Mouse (Mus musculus): Measurements from ENCODE around the gene Gm43518. TPM values are rescaled to one million over a fixed set of nuclear protein-coding genes. Genes with fewer than 3 reads are reported as not detected.

Gm43518 gene
- total RNA-seq, 2 experiments from 2014 or later, result 0.87 to 1.3 TPM

DNA sequence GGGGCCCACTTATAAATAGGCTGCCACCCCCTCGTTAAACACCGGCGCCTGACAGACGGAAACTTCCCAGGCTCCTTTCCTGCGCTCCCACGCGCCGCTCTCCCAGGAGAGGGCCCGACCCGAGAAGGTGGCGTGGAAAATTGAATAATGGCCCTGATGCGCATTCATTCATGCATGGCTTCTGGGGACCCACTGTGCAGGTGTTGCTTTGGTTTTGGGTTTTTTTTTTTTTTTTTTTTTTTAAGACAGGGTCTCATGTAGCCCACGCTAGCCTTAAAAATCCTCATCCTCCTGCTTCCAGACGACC, 46.9 kb downstream of the Gm43518 start:
- DNase-seq (ENCODE audit: low spot score in 2 of 2), result no peak
- Histone ChIP-seq H3K4me3 (peak overlapping the region; percentile 82), H3K27ac (peak overlapping the region; percentile 86)
- no peak for TF ChIP-seq CTCF (conservative IDR thresholded peaks at IDR 0.05)

DNA sequence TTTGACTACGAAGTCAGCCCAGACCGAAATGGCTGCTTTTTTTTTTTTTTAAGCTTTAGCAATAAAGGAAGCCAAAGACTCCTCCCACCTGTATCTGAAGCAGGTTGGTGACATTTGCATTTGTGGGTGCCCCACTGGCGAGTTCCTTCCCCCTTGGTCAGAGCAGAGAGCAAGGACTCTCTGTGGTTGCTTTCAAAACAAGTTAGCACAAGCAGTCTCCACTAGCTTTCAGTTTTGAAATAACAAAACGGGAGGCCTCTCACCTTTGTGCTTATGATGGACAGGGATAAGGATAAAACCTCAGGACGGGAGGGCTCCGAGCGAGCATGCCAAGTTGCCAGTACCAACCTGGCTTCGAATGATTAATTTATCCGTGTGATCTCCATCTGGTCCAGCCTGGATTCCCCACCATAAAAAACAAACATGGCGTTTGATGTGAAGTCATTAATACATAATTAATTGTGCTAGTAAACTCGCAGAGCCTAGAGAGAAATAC, 47.4 kb downstream of the Gm43518 start:
- Histone ChIP-seq H3K27ac (peak overlapping the region; percentile 61; the same call in 1 of the 2 replicates), H3K4me3 (peak overlapping the region; percentile 82)
- no peak for TF ChIP-seq CTCF (conservative IDR thresholded peaks at IDR 0.05)
- DNase-seq (ENCODE audit: low spot score in 2 of 2), result no peak

DNA sequence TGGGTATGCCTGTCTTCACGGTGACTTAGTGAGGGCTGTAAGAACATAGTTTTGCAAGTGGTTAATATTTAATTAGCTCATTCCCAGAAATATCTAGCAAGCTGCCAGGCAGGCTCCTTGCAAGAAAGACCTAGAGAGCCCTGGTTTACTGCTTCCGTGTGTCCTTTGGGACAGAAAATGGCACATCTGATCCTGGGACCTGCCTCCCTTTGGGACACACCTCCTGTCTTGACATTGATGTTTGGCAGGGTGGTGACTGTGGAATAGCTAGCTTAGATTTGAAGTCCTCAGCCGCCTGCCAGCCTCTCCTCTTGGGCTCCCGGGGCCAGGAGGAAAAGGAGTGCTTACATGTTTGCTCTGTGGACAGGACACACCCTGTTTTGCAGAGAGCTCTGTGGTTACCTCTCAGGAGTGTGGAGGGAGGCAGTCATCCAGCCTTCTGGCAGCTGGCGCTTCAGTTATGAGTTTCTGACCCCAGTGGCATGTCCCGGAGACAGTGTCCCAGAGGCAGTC, 48.5 kb downstream of the Gm43518 start:
- Histone ChIP-seq H3K27ac (peak overlapping the region; percentile 46; the same call in 1 of the 2 replicates), H3K4me3 (peak overlapping the region; percentile 82; the same call in 1 of the 2 replicates)
- no peak for TF ChIP-seq CTCF (conservative IDR thresholded peaks at IDR 0.05)
- DNase-seq (ENCODE audit: low spot score in 2 of 2), result no peak

DNA sequence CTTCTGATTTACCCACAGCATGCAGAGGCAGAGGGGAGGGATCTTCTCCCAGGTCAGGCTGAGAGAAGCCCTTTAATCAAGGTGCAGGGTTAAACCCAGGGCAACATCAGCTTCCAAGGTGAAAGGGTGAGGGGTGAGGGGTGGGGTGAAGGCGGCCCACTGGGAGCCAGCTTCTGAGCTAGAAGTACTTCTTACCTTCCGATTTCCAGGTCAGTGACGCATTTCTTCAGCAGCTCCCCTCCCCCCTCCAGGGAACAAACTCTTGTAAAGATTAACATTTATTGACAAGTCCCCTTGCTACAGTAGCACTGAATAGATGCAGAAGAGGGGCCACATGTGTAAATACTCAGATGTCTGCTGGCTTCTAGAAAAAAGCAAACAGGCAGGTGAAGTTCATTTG, 50.0 kb downstream of the Gm43518 start:
- no peak for TF ChIP-seq CTCF (conservative IDR thresholded peaks at IDR 0.05)
- Histone ChIP-seq H3K4me3 (no peak overlapping the region), H3K27ac (no peak overlapping the region)
- DNase-seq (ENCODE audit: low spot score in 2 of 2), result no peak

DNA sequence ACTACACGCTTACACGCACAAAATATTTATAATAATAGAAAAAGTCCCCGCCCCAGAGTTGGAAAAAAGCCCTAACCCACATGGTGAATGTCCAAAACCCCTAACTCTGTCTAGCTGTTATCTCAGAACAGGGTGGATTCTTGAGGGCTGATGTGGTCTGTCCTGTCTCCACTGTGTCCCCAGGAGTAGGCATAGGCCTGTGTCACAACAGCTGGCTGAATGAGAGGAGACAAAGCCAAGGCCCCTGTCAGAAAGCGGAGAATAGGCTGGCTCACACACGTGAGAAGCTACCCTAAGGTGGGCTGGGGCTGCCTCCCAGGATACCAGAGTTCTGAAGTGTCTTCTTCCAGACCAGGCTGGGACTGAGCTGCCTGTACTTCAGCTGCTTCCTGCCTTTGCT, 50.9 kb downstream of the Gm43518 start:
- Histone ChIP-seq H3K4me3 (no peak overlapping the region), H3K27ac (peak overlapping the region; percentile 3; the same call in 1 of the 2 replicates)
- no peak for TF ChIP-seq CTCF (conservative IDR thresholded peaks at IDR 0.05)
- no peak for DNase-seq (ENCODE audit: low spot score in 2 of 2)

DNA sequence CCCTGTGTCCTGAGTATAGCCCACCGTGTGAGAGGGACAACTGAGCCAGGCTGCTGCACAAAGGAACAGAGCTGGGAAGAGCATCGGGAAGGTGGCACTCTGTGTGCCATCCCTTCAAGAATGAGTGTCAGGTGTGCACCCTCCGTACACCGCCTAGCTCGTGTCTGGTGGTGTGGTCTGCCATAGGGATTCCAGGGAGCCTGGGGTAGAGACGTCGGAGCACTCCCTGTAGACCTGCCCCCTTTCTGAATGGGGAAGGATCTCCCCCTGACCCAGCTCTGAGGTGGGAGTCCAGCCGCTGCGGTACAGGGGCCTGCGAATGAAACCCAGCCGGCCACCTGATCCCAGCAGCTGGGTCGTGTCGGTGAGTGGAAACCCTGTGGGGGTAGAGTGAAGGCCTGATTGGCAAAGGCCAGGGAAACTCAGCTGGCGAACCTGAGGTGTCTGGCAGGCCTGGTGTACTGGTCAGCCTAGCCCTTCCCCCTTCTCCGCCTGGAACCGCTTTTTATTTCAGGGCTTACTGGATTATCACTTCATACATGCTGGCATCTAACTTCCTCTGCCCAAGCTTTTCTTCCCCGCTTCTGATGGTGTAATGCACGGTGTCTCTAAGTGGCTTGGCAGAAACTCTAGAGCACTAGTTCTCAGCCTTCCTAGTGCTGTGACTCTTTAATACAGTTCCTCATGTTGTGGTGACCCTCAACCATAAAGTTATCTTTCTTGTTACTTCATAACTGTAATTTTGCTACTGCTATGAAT, 52.2 kb downstream of the Gm43518 start:
- H3K4me3 ChIP-seq, result no peak overlapping the region
- peak overlapping the region; percentile 81 for H3K27ac ChIP-seq
- no peak for TF ChIP-seq CTCF (conservative IDR thresholded peaks at IDR 0.05)
- no peak for DNase-seq (ENCODE audit: low spot score in 2 of 2)

DNA sequence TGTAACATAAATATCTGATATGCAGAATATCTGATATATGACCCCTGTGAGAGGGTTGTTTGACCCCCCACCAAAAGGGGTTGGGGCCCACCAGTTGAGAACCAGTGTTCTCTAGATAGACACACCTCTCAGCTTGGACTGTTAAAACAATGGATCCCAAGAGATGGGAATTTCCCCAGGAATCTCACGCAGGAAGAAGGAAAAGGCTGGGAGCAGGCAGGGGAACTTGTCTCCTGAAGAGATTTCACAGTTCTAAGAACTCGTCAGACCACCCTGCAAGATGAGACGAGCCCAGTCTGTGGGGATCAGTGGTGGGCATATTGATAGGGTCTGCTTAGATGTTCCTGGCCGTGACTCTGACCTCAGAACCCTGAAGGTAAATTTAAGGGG, 52.8 kb downstream of the Gm43518 start:
- no peak for DNase-seq (ENCODE audit: low spot score in 2 of 2)
- TF ChIP-seq CTCF (conservative IDR thresholded peaks at IDR 0.05), result no peak
- peak overlapping the region; percentile 81 for H3K27ac ChIP-seq
- H3K4me3 ChIP-seq, result no peak overlapping the region

DNA sequence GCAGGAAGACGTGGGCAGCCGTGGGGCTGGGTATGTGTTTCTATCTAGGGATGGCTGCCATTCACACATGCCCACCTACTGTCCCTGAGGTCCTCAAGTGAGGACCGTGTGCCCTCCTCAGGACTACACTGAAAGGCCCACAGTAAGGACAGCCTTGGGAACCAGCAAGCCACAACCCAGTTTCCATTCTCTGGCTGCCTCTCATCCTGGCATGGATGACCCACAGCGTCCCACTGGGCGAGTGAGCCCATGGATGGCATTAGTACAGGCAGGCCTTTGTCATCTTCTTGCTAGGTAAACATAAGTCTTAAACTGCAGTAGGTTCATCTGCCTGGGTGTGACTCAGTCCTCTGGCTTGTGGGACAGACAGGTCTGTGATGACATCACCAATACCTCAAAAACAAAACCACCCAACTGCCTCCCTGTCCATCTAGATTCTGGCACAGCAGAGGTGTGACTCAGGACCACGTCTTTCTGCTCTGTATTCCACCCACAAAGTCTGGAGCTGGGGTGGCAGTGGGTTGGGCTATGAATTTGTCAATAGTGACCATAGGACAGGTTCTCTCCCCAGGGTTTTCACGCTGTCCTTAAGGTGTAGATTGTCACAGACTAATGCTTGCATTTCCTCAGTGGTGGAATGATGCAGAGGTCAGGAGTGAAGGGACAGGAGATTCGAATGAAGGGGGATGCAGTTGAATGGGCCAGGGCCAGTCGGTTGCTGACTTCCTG, 53.5 kb downstream of the Gm43518 start:
- Histone ChIP-seq H3K4me3 (no peak overlapping the region), H3K27ac (peak overlapping the region; percentile 81)
- TF ChIP-seq CTCF (conservative IDR thresholded peaks at IDR 0.05), result no peak
- no peak for DNase-seq (ENCODE audit: low spot score in 2 of 2)

DNA sequence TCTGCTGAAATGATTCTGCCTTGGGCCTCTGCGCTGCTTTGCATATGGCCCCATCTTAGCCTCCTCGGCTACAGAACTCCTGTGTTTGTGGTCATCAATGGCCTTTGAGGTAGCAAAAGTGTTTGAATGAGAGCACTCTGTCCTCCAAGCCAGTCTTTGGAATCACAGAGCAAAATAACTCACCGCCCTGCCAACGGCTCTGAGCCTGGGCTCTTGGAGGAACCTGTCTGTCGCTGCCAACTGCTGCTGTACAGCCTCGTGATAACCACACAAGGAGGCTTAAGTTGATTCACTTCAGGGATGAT, 54.0 kb downstream of the Gm43518 start:
- Histone ChIP-seq H3K4me3 (no peak overlapping the region), H3K27ac (peak overlapping the region; percentile 81)
- TF ChIP-seq CTCF (conservative IDR thresholded peaks at IDR 0.05), result no peak
- DNase-seq (ENCODE audit: low spot score in 2 of 2), result no peak

DNA sequence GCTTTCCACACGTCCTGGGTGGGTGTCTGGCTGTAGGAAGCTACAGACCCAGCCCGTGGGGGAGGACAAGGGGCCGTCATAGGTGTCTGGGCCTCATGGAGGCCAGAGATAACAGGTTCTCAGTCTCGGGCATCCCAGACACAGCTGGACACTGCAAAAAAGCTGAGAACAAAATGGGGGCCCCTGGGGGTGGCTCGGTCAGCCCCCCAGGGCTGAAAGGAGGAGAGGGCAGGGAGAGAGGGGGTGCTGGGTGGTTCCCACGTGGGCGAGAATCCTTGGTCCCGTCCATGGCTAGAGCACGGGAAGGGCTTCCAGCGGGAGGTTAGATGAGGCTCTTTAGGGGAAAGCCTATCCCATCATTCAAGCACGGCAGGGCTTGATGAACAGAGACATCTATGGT, 55.6 kb downstream of the Gm43518 start:
- H3K27ac ChIP-seq, result no peak overlapping the region
- no peak for DNase-seq (ENCODE audit: low spot score in 2 of 2)
- no peak overlapping the region for H3K4me3 ChIP-seq
- no peak for TF ChIP-seq CTCF (conservative IDR thresholded peaks at IDR 0.05)

DNA sequence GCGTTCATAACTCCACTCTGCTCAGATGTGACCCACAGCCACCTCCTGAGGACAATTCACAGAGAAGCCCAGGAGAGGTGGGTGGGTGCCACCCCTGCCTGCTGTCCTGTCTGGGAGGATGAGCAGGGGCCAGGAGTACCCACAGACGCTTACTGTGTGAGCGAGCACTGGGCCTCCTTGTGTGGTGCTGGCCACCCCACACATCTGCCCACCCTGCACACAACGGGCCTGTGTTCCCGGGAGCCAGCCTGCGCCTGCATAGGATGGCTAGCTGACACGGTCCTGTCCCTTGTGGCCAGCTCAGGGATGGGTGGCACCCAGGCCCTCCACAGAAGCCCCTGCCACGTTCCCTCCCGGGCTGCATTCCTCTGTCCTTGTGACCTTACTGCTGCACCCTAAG, 58.2 kb downstream of the Gm43518 start:
- no peak overlapping the region for H3K4me3 ChIP-seq
- peak overlapping the region; percentile 73 for H3K27ac ChIP-seq
- peak in 1 of 2 experiments; percentile 42 for DNase-seq (ENCODE audit: low spot score in 2 of 2)
- peak; percentile 38 for TF ChIP-seq CTCF (conservative IDR thresholded peaks at IDR 0.05)

DNA sequence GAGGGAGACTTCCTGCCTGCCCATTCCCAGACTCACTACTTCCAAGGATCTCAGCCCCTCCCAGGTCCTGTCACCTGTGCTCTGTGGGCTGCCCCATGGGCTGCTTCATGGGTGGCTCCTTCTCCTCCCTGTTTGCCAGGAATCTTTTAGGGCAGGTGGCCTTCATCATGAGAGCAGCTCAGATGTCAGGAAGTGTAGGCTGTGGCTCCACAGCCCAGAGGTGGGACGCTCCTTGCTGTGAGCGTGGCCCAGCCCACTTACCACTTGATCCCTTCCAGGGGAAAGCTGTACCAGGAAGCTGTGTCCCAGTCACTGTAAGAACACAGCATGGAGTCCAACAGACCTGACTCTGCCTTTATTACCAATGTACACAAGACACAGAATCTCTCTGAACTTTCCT, 59.7 kb downstream of the Gm43518 start:
- no peak for DNase-seq (ENCODE audit: low spot score in 2 of 2)
- H3K27ac ChIP-seq, result no peak overlapping the region
- TF ChIP-seq CTCF (conservative IDR thresholded peaks at IDR 0.05), result no peak
- H3K4me3 ChIP-seq, result no peak overlapping the region

DNA sequence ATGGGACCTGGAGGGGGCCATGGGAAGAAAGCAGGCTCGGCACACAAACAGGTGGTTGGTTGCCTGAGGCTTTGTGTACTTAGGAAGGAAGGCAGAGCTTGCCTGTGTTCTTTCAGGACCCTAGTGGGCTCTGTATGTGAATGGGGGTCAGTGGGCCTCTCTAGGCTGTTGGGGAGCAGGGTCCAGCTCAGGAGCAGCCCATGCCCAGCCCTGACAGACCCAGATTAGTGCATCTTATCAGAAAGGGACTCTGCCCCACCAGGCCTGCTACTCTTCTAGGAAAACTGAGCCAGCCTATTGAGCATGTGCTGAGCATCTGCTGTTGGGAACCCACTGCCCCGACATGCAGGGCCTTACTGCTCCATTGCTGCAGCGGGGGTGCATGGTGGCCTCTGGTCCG, 60.3 kb downstream of the Gm43518 start:
- DNase-seq (ENCODE audit: low spot score in 2 of 2), result no peak
- no peak overlapping the region for H3K27ac ChIP-seq
- no peak for TF ChIP-seq CTCF (conservative IDR thresholded peaks at IDR 0.05)
- H3K4me3 ChIP-seq, result no peak overlapping the region

Other genes with a start within 250 kb of the Gm43518 start
- gene Clip1, start 242.8 kb upstream of the Gm43518 start, total RNA-seq (2021), result 100 to 1,000 TPM; 136 to 144 TPM
- gene Zcchc8, start 206.3 kb upstream of the Gm43518 start, total RNA-seq (2021), result 10 to 100 TPM; 54.4 to 56.0 TPM
- gene Rsrc2, start 178.0 kb upstream of the Gm43518 start, total RNA-seq (2021), result 100 to 1,000 TPM in 1 of 2 experiments, 10 to 100 TPM in 1; 93.7 to 109 TPM
- gene Kntc1, start 177.7 kb upstream of the Gm43518 start, total RNA-seq (2021), result 1 to 10 TPM; 2.2 to 2.8 TPM
- not detected for gene Hcar2, start 61.9 kb upstream of the Gm43518 start, total RNA-seq (2021)
- 1 to 10 TPM in 1 of 2 experiments, under 1 TPM in 1; 0.69 to 1.0 TPM for gene Hcar1, start 47.4 kb upstream of the Gm43518 start, total RNA-seq (2021)
- gene Denr, start 20.2 kb upstream of the Gm43518 start, total RNA-seq (2021), result 10 to 100 TPM; 64.7 to 66.7 TPM
- gene Ccdc62, start 3.3 kb downstream of the Gm43518 start, total RNA-seq (2021), result 1 to 10 TPM; 2.6 to 4.5 TPM
- 10 to 100 TPM; 42.8 to 43.8 TPM for gene Hip1r, start 46.2 kb downstream of the Gm43518 start, total RNA-seq (2021)
- gene Vps37b, start 104.9 kb downstream of the Gm43518 start, total RNA-seq (2021), result 10 to 100 TPM; 36.8 to 42.2 TPM
- 10 to 100 TPM; 27.0 to 31.7 TPM for gene Abcb9, start 168.4 kb downstream of the Gm43518 start, total RNA-seq (2021)
- 10 to 100 TPM; 32.7 to 38.7 TPM for gene Ogfod2, start 184.9 kb downstream of the Gm43518 start, total RNA-seq (2021)
- 10 to 100 TPM; 49.8 to 52.2 TPM for gene Arl6ip4, start 188.7 kb downstream of the Gm43518 start, total RNA-seq (2021)

Measured in layer of hippocampus, adult 2 months (tissue).